Comparison of ENCODE assay signal across 29 mouse cellular contexts in genomic region chr15:74296277-74296676, GRCm38 (mm10).
DNase-seq lines count a peak whose midpoint lies in the region; ATAC-seq and TF ChIP-seq lines count a peak whose summit lies in the region.
"Had no signal": no experiment of that assay in that cellular context is flagged by ENCODE, and none has a peak within 500 bp of the region (broad histone marks: within the 10 kb centered on the region; RNA-seq: fewer than 3 reads in every experiment).

No protein-coding gene starts in this region.

- H3K9ac ChIP-seq in hindbrain, embryonic 16.5 days (ENCODE audit: low read depth, low read length): no peak overlapping the region
- no peak overlapping the region for H3K9ac ChIP-seq in hindbrain, embryonic 13.5 days
- no peak overlapping the region for H3K9ac ChIP-seq in midbrain, embryonic 12.5 days (replicated peaks)
- no peak overlapping the region for H3K9ac ChIP-seq in midbrain, postnatal 0 days (replicated peaks; ENCODE audit: low read length, poor library complexity, severe bottlenecking)
- H3K9ac ChIP-seq: embryonic facial prominence, embryonic 15.5 days; limb, embryonic 12.5 days; liver, embryonic 15.5 days; lung, embryonic 14.5 days; neural tube, embryonic 12.5 days had no signal

- H3K27ac ChIP-seq in hindbrain, embryonic 10.5 days: peak overlapping the region; percentile 41
- no peak overlapping the region for H3K27ac ChIP-seq in hindbrain, embryonic 16.5 days (ENCODE audit: low read depth, low read length)
- peak overlapping the region; percentile 13; the same call in 1 of the 2 replicates for H3K27ac ChIP-seq in hindbrain, embryonic 13.5 days
- H3K27ac ChIP-seq in midbrain, embryonic 12.5 days (replicated peaks): peak overlapping the region; percentile 40
- H3K27ac ChIP-seq in midbrain, postnatal 0 days (ENCODE audit: low read depth, low read length): no peak overlapping the region
- H3K27ac ChIP-seq: embryonic facial prominence, embryonic 10.5 days; embryonic facial prominence, embryonic 15.5 days; heart, embryonic 10.5 days; limb, embryonic 12.5 days; liver, embryonic 15.5 days; neural tube, embryonic 12.5 days had no signal

- TF ChIP-seq CTCF in midbrain, postnatal 0 days (IDR thresholded peaks at IDR 0.05): no peak

- ATAC-seq in hindbrain, embryonic 16.5 days: no peak
- no peak for ATAC-seq in hindbrain, embryonic 13.5 days (ENCODE audit: low FRiP score)
- ATAC-seq in midbrain, embryonic 12.5 days (ENCODE audit: low FRiP score, low read depth): peak; percentile 71; the same call in 1 of the 2 replicates
- peak; percentile 50; the same call in 1 of the 2 replicates for ATAC-seq in midbrain, postnatal 0 days (ENCODE audit: low FRiP score)
- ATAC-seq: CD4-positive, CD25-positive, alpha-beta regulatory T cell, adult 4 months; intestine, postnatal 0 days had no signal

- H3K4me1 ChIP-seq in hindbrain, embryonic 10.5 days (replicated peaks): peaks cover 27% of the 10 kb centered on the region
- peaks cover 6% of the 10 kb centered on the region; the same call in 1 of the 2 replicates for H3K4me1 ChIP-seq in hindbrain, embryonic 16.5 days (ENCODE audit: control insufficient read depth, insufficient read depth, low read depth, low read length)
- H3K4me1 ChIP-seq in hindbrain, embryonic 13.5 days (replicated peaks): peaks cover 37% of the 10 kb centered on the region
- H3K4me1 ChIP-seq in midbrain, embryonic 12.5 days: peaks cover 22% of the 10 kb centered on the region
- no peaks in the 10 kb centered on the region for H3K4me1 ChIP-seq in midbrain, postnatal 0 days (ENCODE audit: insufficient read depth, low read length)
- H3K4me1 ChIP-seq: heart, embryonic 10.5 days; limb, embryonic 12.5 days; liver, embryonic 15.5 days had no signal

- H3K27me3 ChIP-seq in hindbrain, embryonic 10.5 days (ENCODE audit: insufficient read depth, poor library complexity, severe bottlenecking): no peaks in the 10 kb centered on the region
- no peaks in the 10 kb centered on the region for H3K27me3 ChIP-seq in hindbrain, embryonic 16.5 days (replicated peaks; ENCODE audit: control insufficient read depth, insufficient read depth, low read length)
- H3K27me3 ChIP-seq in hindbrain, embryonic 13.5 days: no peaks in the 10 kb centered on the region
- H3K27me3 ChIP-seq in midbrain, embryonic 12.5 days: no peaks in the 10 kb centered on the region
- no peaks in the 10 kb centered on the region for H3K27me3 ChIP-seq in midbrain, postnatal 0 days (ENCODE audit: insufficient read depth, low read length)
- H3K27me3 ChIP-seq: embryonic facial prominence, embryonic 15.5 days; limb, embryonic 12.5 days; liver, embryonic 15.5 days; neural tube, embryonic 12.5 days had no signal

- 54% methylated on average over 8 of the region's 8 CpGs for WGBS in hindbrain, embryonic 10.5 days
- 39% methylated on average over 8 of the region's 8 CpGs for WGBS in hindbrain, embryonic 16.5 days
- whole genome bisulfite sequencing in hindbrain, embryonic 13.5 days: 34% methylated on average over 8 of the region's 8 CpGs
- 30% methylated on average over 8 of the region's 8 CpGs for WGBS in midbrain, embryonic 12.5 days
- WGBS in midbrain, postnatal 0 days: 20% methylated on average over 8 of the region's 8 CpGs

- no peaks in the 10 kb centered on the region for H3K36me3 ChIP-seq in hindbrain, embryonic 10.5 days
- no peaks in the 10 kb centered on the region for H3K36me3 ChIP-seq in hindbrain, embryonic 16.5 days (ENCODE audit: control insufficient read depth, insufficient read depth, low read length)
- H3K36me3 ChIP-seq in hindbrain, embryonic 13.5 days: no peaks in the 10 kb centered on the region
- H3K36me3 ChIP-seq in midbrain, embryonic 12.5 days: no peaks in the 10 kb centered on the region
- H3K36me3 ChIP-seq in midbrain, postnatal 0 days (ENCODE audit: insufficient read depth, low read length): no peaks in the 10 kb centered on the region
- H3K36me3 ChIP-seq: embryonic facial prominence, embryonic 10.5 days; embryonic facial prominence, embryonic 15.5 days; heart, embryonic 10.5 days; limb, embryonic 12.5 days; liver, embryonic 15.5 days; neural tube, embryonic 12.5 days had no signal

- H3K4me3 ChIP-seq in hindbrain, embryonic 10.5 days: no peak overlapping the region
- no peak overlapping the region for H3K4me3 ChIP-seq in hindbrain, embryonic 16.5 days (ENCODE audit: low read length)
- H3K4me3 ChIP-seq in hindbrain, embryonic 13.5 days: no peak overlapping the region
- no peak overlapping the region for H3K4me3 ChIP-seq in midbrain, embryonic 12.5 days
- no peak overlapping the region for H3K4me3 ChIP-seq in midbrain, postnatal 0 days (ENCODE audit: low read depth, low read length)
- H3K4me3 ChIP-seq: embryonic facial prominence, embryonic 10.5 days; embryonic facial prominence, embryonic 15.5 days; heart, embryonic 10.5 days; limb, embryonic 12.5 days; liver, embryonic 15.5 days; myocyte; neural tube, embryonic 12.5 days had no signal

- DNase-seq in hindbrain, embryonic 10.5 days (ENCODE audit: low spot score): no peak
- DNase-seq in midbrain, postnatal 0 days (ENCODE audit: low spot score): no peak
- DNase-seq in testis, postnatal 14 days (ENCODE audit: low spot score): no peak
- no peak for DNase-seq in layer of hippocampus, adult 11-12 months (ENCODE audit: low spot score)
- DNase-seq: adrenal gland, postnatal 25 days; cerebellum, adult 2 months; cerebellum, postnatal 14 days; gastrocnemius, postnatal 14 days; heart, postnatal 36 days; kidney, adult 9 months; kidney, postnatal 10 days; layer of hippocampus, adult 9-11 months; lung, embryonic 14.5 days; lung, postnatal 14 days; right cerebral cortex, postnatal 25 days; thymus, adult 18-20 months; thymus, postnatal 25 days had no signal

- H3K9me3 ChIP-seq in hindbrain, embryonic 10.5 days: no peaks in the 10 kb centered on the region
- no peaks in the 10 kb centered on the region for H3K9me3 ChIP-seq in hindbrain, embryonic 16.5 days (ENCODE audit: control insufficient read depth, low read length)
- no peaks in the 10 kb centered on the region for H3K9me3 ChIP-seq in hindbrain, embryonic 13.5 days
- H3K9me3 ChIP-seq in midbrain, embryonic 12.5 days: no peaks in the 10 kb centered on the region
- H3K9me3 ChIP-seq in midbrain, postnatal 0 days (ENCODE audit: low read length): no peaks in the 10 kb centered on the region
- H3K9me3 ChIP-seq: embryonic facial prominence, embryonic 10.5 days; embryonic facial prominence, embryonic 15.5 days; heart, embryonic 10.5 days; limb, embryonic 12.5 days; liver, embryonic 15.5 days; neural tube, embryonic 12.5 days had no signal

- no peak overlapping the region for H3K4me2 ChIP-seq in hindbrain, embryonic 16.5 days (ENCODE audit: low read length)
- no peak overlapping the region for H3K4me2 ChIP-seq in hindbrain, embryonic 13.5 days
- no peak overlapping the region for H3K4me2 ChIP-seq in midbrain, embryonic 12.5 days (replicated peaks)
- no peak overlapping the region for H3K4me2 ChIP-seq in midbrain, postnatal 0 days (ENCODE audit: low read depth, low read length, poor library complexity, severe bottlenecking)
- H3K4me2 ChIP-seq: embryonic facial prominence, embryonic 15.5 days; limb, embryonic 12.5 days; liver, embryonic 15.5 days; lung, embryonic 14.5 days; neural tube, embryonic 12.5 days had no signal

Comparison
In these comparisons a context has a peak if more than half of its experiments do, and no peak if none do; other contexts are left out.
1. H3K27ac ChIP-seq: peak in hindbrain, embryonic 10.5 days (single experiment), hindbrain, embryonic 13.5 days (single experiment) and midbrain, embryonic 12.5 days (single experiment); none in hindbrain, embryonic 16.5 days (single experiment) and midbrain, postnatal 0 days (single experiment).
2. ATAC-seq: peak in midbrain, embryonic 12.5 days (single experiment) and midbrain, postnatal 0 days (single experiment); none in hindbrain, embryonic 16.5 days (single experiment) and hindbrain, embryonic 13.5 days (single experiment).